Mouse (Mus musculus) intestine, embryonic 15.5 days (tissue): ENCODE data around the gene Ghrhr. TPM values are rescaled to one million over a fixed set of nuclear protein-coding genes. Genes with fewer than 3 reads are reported as not detected.

Source experiments
- ATAC-seq: fragments of 200-750 bp; cut with Nextera tagmentation; 2 replicates; pipeline ENCODE4 v1.8.0; 2017; ENCODE audit warnings: moderate TSS enrichment, moderate library complexity
- H3K27ac ChIP-seq: fragments of 300-500 bp; sonication (generic); 2 replicates; pipeline ENCODE4 v1.5.1; 2015; ENCODE audit warnings: mild to moderate bottlenecking, inconsistent platforms
- H3K27me3 ChIP-seq: fragments of 300-500 bp; sonication (generic); replicated peaks from 2 replicates; pipeline ENCODE4 v1.6.1; 2015; ENCODE audit warnings: inconsistent platforms
- H3K36me3 ChIP-seq: fragments of 300-500 bp; sonication (generic); 2 replicates; pipeline ENCODE4 v1.6.1; 2015; ENCODE audit warnings: inconsistent platforms
- H3K4me1 ChIP-seq: fragments of 300-500 bp; sonication (generic); replicated peaks from 2 replicates; pipeline ENCODE4 v1.6.1; 2015; ENCODE audit warnings: inconsistent platforms
- H3K4me2 ChIP-seq: fragments of 300-500 bp; sonication (generic); replicated peaks from 2 replicates; pipeline ENCODE4 v1.6.1; 2015; ENCODE audit warnings: mild to moderate bottlenecking, inconsistent platforms
- H3K4me3 ChIP-seq: fragments of 300-500 bp; sonication (generic); replicated peaks from 2 replicates; pipeline ENCODE4 v1.5.1; 2015; ENCODE audit warnings: inconsistent platforms
- H3K9ac ChIP-seq: fragments of 300-500 bp; sonication (generic); 2 replicates; pipeline ENCODE4 v1.6.1; 2015; ENCODE audit warnings: inconsistent platforms
- H3K9me3 ChIP-seq: fragments of 300-500 bp; sonication (generic); 2 replicates; pipeline ENCODE4 v1.6.1; 2016; ENCODE audit warnings: inconsistent platforms
- WGBS: fragments of 180-500 bp; shearing (Covaris S2); methylation state at CpG from one replicate; pipeline ENCODE4 v1.1.7; 2015; 5-methylcytosine and 5-hydroxymethylcytosine counted together
- polyA plus RNA-seq: library from polyadenylated mRNA; unstranded; fragments of >200 nt; fragmentation: Nextera tagmentation; extraction: Ambion mirVana; gene quantifications from 2 replicates; pipeline ENCODE4 v1.2.1, GENCODE M21; 2015

Ghrhr gene
- polyA plus RNA-seq, 1 experiment from 2014 or later = 0.23 TPM

GRCm38 (mm10) chr6:55435266-55436159, 59.4 kb downstream of the Ghrhr start:
- Histone ChIP-seq H3K36me3 (no peaks in the 10 kb centered on the region), H3K4me1 (peaks cover 10% of the 10 kb centered on the region; the same call in 1 of the 2 replicates), H3K27me3 (no peaks in the 10 kb centered on the region; the same call in 1 of the 2 replicates), H3K27ac (0 out of 2 replicates have a peak overlapping the region, but pooled peaks have one; percentile 74), H3K9ac (no peak overlapping the region), H3K4me3 (no peak overlapping the region), H3K4me2 (no peak overlapping the region), H3K9me3 (no peaks in the 10 kb centered on the region)
- WGBS = 63% methylated on average over 8 of the region's 8 CpGs
- no peak for ATAC-seq

- Histone ChIP-seq H3K9ac (no peak overlapping the region), H3K36me3 (no peaks in the 10 kb centered on the region), H3K4me1 (peaks cover 10% of the 10 kb centered on the region; the same call in 1 of the 2 replicates), H3K27ac (no peak overlapping the region), H3K9me3 (no peaks in the 10 kb centered on the region), H3K27me3 (no peaks in the 10 kb centered on the region; the same call in 1 of the 2 replicates), H3K4me3 (no peak overlapping the region), H3K4me2 (no peak overlapping the region)
- no peak for ATAC-seq
- WGBS = 24% methylated on average over 3 of the region's 3 CpGs
Observed at GRCm38 (mm10) chr6:55437919-55438318, 61.8 kb downstream of the Ghrhr start.

Other genes starting within 250 kb of the Ghrhr start
- gene Crhr2, start 243.3 kb upstream of the Ghrhr start, polyA plus RNA-seq = 0.26 and 0.37 TPM in 2 replicates
- gene Inmt, start 201.3 kb upstream of the Ghrhr start, polyA plus RNA-seq = 0.21 and 0.62 TPM in 2 replicates
- gene Mindy4, start 172.9 kb upstream of the Ghrhr start, polyA plus RNA-seq = 6.5 and 7.3 TPM in 2 replicates
- 16.4 and 20.0 TPM in 2 replicates for gene Aqp1, start 39.9 kb upstream of the Ghrhr start, polyA plus RNA-seq
- 5.2 and 5.4 TPM in 2 replicates for gene Adcyap1r1, start 75.7 kb downstream of the Ghrhr start, polyA plus RNA-seq